Mouse (Mus musculus) liver (tissue): ENCODE results near the gene Gm10600.
"Not testable (repeated sequence)": the region's sequence is repeated elsewhere in the genome, so short reads cannot be mapped to it uniquely, and the experiment has no call there.

Experiments
- DNase-seq: peaks from one replicate; pipeline ENCODE4 v3.0.0-alpha.2; 2020; ENCODE audit warnings: mixed read lengths

The Gm10600 gene

GRCm38 (mm10) chr4:42240339-42240738, at the start of gene Gm10600:
Gm10600 (plus strand) TSS chr4:42240639.
- DNase-seq: not testable (repeated sequence)

DNA sequence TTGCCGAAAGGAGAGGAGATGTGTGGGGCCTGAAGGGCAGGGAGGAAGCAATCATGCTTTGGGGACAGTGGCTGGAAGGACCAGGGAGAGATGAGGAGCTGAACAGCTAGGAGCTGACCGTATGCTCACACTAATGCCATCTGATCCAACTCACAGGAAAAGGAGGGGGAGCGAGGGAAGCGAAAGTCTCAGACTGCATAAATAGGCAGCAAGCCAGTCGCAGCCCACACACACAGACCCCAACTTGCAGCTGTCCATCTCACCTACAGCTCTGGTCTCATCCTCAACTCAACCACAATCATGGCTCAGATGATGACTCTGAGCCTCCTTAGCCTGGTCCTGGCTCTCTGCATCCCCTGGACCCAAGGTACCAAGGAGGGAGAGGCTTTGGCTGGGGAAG, 15.0 kb downstream of the Gm10600 start, which contains the start of gene Ccl21b:
Gene Ccl21b, plus strand, starts transcription at position 301 of the 400 bp plus-strand sequence.
- not testable (repeated sequence) for DNase-seq
